Mouse (Mus musculus): Measurements from ENCODE around the gene Ccdc78. TPM values are rescaled to one million over a fixed set of nuclear protein-coding genes. Genes with fewer than 3 reads are reported as not detected.
A peak's percentile ranks its signal among the peaks of the same experiment; 100 is the strongest.
"Not testable (repeated sequence)": the region's sequence is repeated elsewhere in the genome, so short reads cannot be mapped to it uniquely, and the experiment has no call there.

Gene Ccdc78
- 0.09 TPM in 1 of 2 replicates, not detected in the other for polyA plus RNA-seq (2014; fragmentation: Nextera tagmentation; extraction: Ambion mirVana)

GRCm38 (mm10) chr17:25786280-25786679, at the start of gene Ccdc78:
Ccdc78 (plus strand) TSS chr17:25786580.
- H3K4me1 ChIP-seq (ENCODE audit: control insufficient read depth in 2 of 2, insufficient read depth in 2 of 2, low read length in 2 of 2) = peaks cover 11 to 28% of the 10 kb centered on the region in 2 experiments
- H3K4me3 ChIP-seq (ENCODE audit: control insufficient read depth in 1 of 2, insufficient read depth in 1 of 2, low read depth in 1 of 2, low read length in 2 of 2) = peak within 1 kb of the TSS; percentile 60 to 92
- H3K27me3 ChIP-seq (ENCODE audit: control insufficient read depth, insufficient read depth, low read length) = no peaks in the 10 kb centered on the region
- H3K4me2 ChIP-seq (ENCODE audit: low read length) = peak within 1 kb of the TSS; percentile 86
- H3K36me3 ChIP-seq (ENCODE audit: control insufficient read depth, insufficient read depth, low read length) = peaks cover 59% of the 10 kb centered on the region
- peak within 1 kb of the TSS; percentile 83 for H3K9ac ChIP-seq (ENCODE audit: low read length)
- peak within 1 kb of the TSS; percentile 78 to 96 for H3K27ac ChIP-seq (replicated peaks in 1 of 2; ENCODE audit: control insufficient read depth in 1 of 2, insufficient read depth in 1 of 2, low read depth in 2 of 2, low read length in 2 of 2)
- no peak for ATAC-seq (ENCODE audit: insufficient number of reproducible peaks, insufficient read depth, low FRiP score, low read depth)
- H3K9me3 ChIP-seq (ENCODE audit: control insufficient read depth, low read length) = no peaks in the 10 kb centered on the region
- 79% methylated on average over 3 of the region's 3 CpGs for WGBS

DNA sequence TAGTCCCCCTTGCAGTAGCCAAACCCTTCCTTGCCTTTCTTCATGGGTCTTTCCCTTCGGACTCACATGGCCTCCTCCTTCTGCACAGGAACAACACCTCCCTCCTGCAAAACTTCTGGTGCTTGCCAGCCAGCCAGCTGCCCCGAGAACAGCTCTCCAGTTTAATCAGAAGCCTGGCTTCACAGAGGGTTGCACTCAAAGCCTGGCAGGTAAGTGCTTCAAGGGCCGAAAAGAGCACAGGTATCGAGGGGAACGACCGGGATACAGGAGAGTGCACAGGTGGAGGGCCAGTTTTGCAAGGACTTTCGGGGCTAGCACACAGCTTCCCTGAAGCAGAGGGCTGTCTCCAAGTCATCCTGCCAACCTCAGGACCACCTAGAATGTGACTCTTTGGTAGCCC, 47.5 kb upstream of the Ccdc78 start:
- H3K9ac ChIP-seq (ENCODE audit: low read length) = no peak overlapping the region
- H3K9me3 ChIP-seq (ENCODE audit: control insufficient read depth, low read length) = no peaks in the 10 kb centered on the region
- H3K27ac ChIP-seq (replicated peaks in 1 of 2; ENCODE audit: control insufficient read depth in 1 of 2, insufficient read depth in 1 of 2, low read depth in 2 of 2, low read length in 2 of 2) = no peak overlapping the region
- WGBS = 60% methylated on average over 7 of the region's 7 CpGs
- no peak overlapping the region for H3K4me2 ChIP-seq (ENCODE audit: low read length)
- H3K27me3 ChIP-seq (ENCODE audit: control insufficient read depth, insufficient read depth, low read length) = no peaks in the 10 kb centered on the region; the same call in 1 of the 2 replicates
- no peak for ATAC-seq (ENCODE audit: insufficient number of reproducible peaks, insufficient read depth, low FRiP score, low read depth)
- H3K4me3 ChIP-seq (ENCODE audit: control insufficient read depth in 1 of 2, insufficient read depth in 1 of 2, low read depth in 1 of 2, low read length in 2 of 2) = no peak overlapping the region
- no peaks in the 10 kb centered on the region for H3K4me1 ChIP-seq (ENCODE audit: control insufficient read depth in 2 of 2, insufficient read depth in 2 of 2, low read length in 2 of 2)
- H3K36me3 ChIP-seq (ENCODE audit: control insufficient read depth, insufficient read depth, low read length) = no peaks in the 10 kb centered on the region

DNA sequence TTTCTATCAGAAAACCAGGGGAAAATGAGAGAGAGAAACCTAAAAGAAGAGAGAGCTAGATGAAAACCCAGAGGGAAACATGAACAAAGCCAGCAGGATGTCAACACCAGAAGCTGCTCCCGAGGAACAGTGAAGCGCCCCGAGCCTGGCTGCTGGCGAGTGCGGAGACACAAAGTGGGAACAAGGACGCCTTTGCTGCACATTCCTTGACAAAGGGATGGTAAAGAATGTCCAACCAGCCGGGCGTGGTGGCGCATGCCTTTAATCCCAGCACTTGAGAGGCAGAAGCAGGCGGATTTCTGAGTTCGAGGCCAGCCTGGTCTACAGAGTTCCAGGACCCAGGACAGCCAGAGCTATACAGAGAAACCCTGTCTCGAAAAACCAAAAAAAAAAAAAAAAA, 44.9 kb upstream of the Ccdc78 start:
- not testable (repeated sequence) for H3K27ac ChIP-seq (replicated peaks in 1 of 2; ENCODE audit: control insufficient read depth in 1 of 2, insufficient read depth in 1 of 2, low read depth in 2 of 2, low read length in 2 of 2); ATAC-seq (ENCODE audit: insufficient number of reproducible peaks, insufficient read depth, low FRiP score, low read depth); H3K4me1 ChIP-seq (ENCODE audit: control insufficient read depth in 2 of 2, insufficient read depth in 2 of 2, low read length in 2 of 2); H3K4me2 ChIP-seq (ENCODE audit: low read length); H3K27me3 ChIP-seq (ENCODE audit: control insufficient read depth, insufficient read depth, low read length); H3K36me3 ChIP-seq (ENCODE audit: control insufficient read depth, insufficient read depth, low read length); H3K9ac ChIP-seq (ENCODE audit: low read length); H3K9me3 ChIP-seq (ENCODE audit: control insufficient read depth, low read length); H3K4me3 ChIP-seq (ENCODE audit: control insufficient read depth in 1 of 2, insufficient read depth in 1 of 2, low read depth in 1 of 2, low read length in 2 of 2)
- WGBS = 62% methylated on average over 12 of the region's 12 CpGs

- ATAC-seq (ENCODE audit: insufficient number of reproducible peaks, insufficient read depth, low FRiP score, low read depth) = no peak
- Histone ChIP-seq H3K4me2 (ENCODE audit: low read length) (no peak overlapping the region), H3K4me3 (ENCODE audit: control insufficient read depth in 1 of 2, insufficient read depth in 1 of 2, low read depth in 1 of 2, low read length in 2 of 2) (no peak overlapping the region), H3K36me3 (ENCODE audit: control insufficient read depth, insufficient read depth, low read length) (no peaks in the 10 kb centered on the region), H3K27me3 (ENCODE audit: control insufficient read depth, insufficient read depth, low read length) (no peaks in the 10 kb centered on the region; the same call in none of the 2 replicates), H3K9ac (ENCODE audit: low read length) (no peak overlapping the region), H3K9me3 (ENCODE audit: control insufficient read depth, low read length) (no peaks in the 10 kb centered on the region), H3K27ac (replicated peaks in 1 of 2; ENCODE audit: control insufficient read depth in 1 of 2, insufficient read depth in 1 of 2, low read depth in 2 of 2, low read length in 2 of 2) (no peak overlapping the region), H3K4me1 (ENCODE audit: control insufficient read depth in 2 of 2, insufficient read depth in 2 of 2, low read length in 2 of 2) (no peaks in the 10 kb centered on the region)
- 83% methylated on average over 9 of the region's 9 CpGs for WGBS
Observed at GRCm38 (mm10) chr17:25743831-25744230, 42.5 kb upstream of the Ccdc78 start.

- Histone ChIP-seq H3K4me2 (ENCODE audit: low read length) (no peak overlapping the region), H3K4me1 (ENCODE audit: control insufficient read depth in 2 of 2, insufficient read depth in 2 of 2, low read length in 2 of 2) (no peaks in the 10 kb centered on the region), H3K27me3 (ENCODE audit: control insufficient read depth, insufficient read depth, low read length) (no peaks in the 10 kb centered on the region; the same call in none of the 2 replicates), H3K4me3 (ENCODE audit: control insufficient read depth in 1 of 2, insufficient read depth in 1 of 2, low read depth in 1 of 2, low read length in 2 of 2) (no peak overlapping the region), H3K9ac (ENCODE audit: low read length) (no peak overlapping the region), H3K9me3 (ENCODE audit: control insufficient read depth, low read length) (no peaks in the 10 kb centered on the region), H3K36me3 (ENCODE audit: control insufficient read depth, insufficient read depth, low read length) (no peaks in the 10 kb centered on the region), H3K27ac (replicated peaks in 1 of 2; ENCODE audit: control insufficient read depth in 1 of 2, insufficient read depth in 1 of 2, low read depth in 2 of 2, low read length in 2 of 2) (no peak overlapping the region)
- no peak for ATAC-seq (ENCODE audit: insufficient number of reproducible peaks, insufficient read depth, low FRiP score, low read depth)
- WGBS = 74% methylated on average over 10 of the region's 10 CpGs
Observed at GRCm38 (mm10) chr17:25744311-25744710, 42.1 kb upstream of the Ccdc78 start.

- Histone ChIP-seq H3K4me3 (ENCODE audit: control insufficient read depth in 1 of 2, insufficient read depth in 1 of 2, low read depth in 1 of 2, low read length in 2 of 2) (no peak overlapping the region), H3K27ac (replicated peaks in 1 of 2; ENCODE audit: control insufficient read depth in 1 of 2, insufficient read depth in 1 of 2, low read depth in 2 of 2, low read length in 2 of 2) (no peak overlapping the region), H3K9ac (ENCODE audit: low read length) (no peak overlapping the region), H3K4me2 (ENCODE audit: low read length) (no peak overlapping the region), H3K36me3 (ENCODE audit: control insufficient read depth, insufficient read depth, low read length) (no peaks in the 10 kb centered on the region), H3K4me1 (ENCODE audit: control insufficient read depth in 2 of 2, insufficient read depth in 2 of 2, low read length in 2 of 2) (peaks cover 6 to 7% of the 10 kb centered on the region in 2 experiments; a peak in 3 of 4 replicates), H3K9me3 (ENCODE audit: control insufficient read depth, low read length) (no peaks in the 10 kb centered on the region), H3K27me3 (ENCODE audit: control insufficient read depth, insufficient read depth, low read length) (no peaks in the 10 kb centered on the region; the same call in 1 of the 2 replicates)
- ATAC-seq (ENCODE audit: insufficient number of reproducible peaks, insufficient read depth, low FRiP score, low read depth) = no peak
- WGBS = 89% methylated on average over 4 of the region's 4 CpGs
Observed at GRCm38 (mm10) chr17:25748238-25748637, 38.1 kb upstream of the Ccdc78 start.

- Histone ChIP-seq H3K27me3 (ENCODE audit: control insufficient read depth, insufficient read depth, low read length) (no peaks in the 10 kb centered on the region; the same call in 1 of the 2 replicates), H3K9ac (ENCODE audit: low read length) (no peak overlapping the region), H3K9me3 (ENCODE audit: control insufficient read depth, low read length) (no peaks in the 10 kb centered on the region), H3K4me3 (ENCODE audit: control insufficient read depth in 1 of 2, insufficient read depth in 1 of 2, low read depth in 1 of 2, low read length in 2 of 2) (no peak overlapping the region), H3K36me3 (ENCODE audit: control insufficient read depth, insufficient read depth, low read length) (no peaks in the 10 kb centered on the region), H3K4me2 (ENCODE audit: low read length) (no peak overlapping the region), H3K4me1 (ENCODE audit: control insufficient read depth in 2 of 2, insufficient read depth in 2 of 2, low read length in 2 of 2) (peaks cover 6 to 7% of the 10 kb centered on the region in 2 experiments; a peak in 3 of 4 replicates), H3K27ac (replicated peaks in 1 of 2; ENCODE audit: control insufficient read depth in 1 of 2, insufficient read depth in 1 of 2, low read depth in 2 of 2, low read length in 2 of 2) (no peak overlapping the region)
- WGBS = 77% methylated on average over 6 of the region's 6 CpGs
- ATAC-seq (ENCODE audit: insufficient number of reproducible peaks, insufficient read depth, low FRiP score, low read depth) = no peak
Observed at GRCm38 (mm10) chr17:25749314-25749713, 37.1 kb upstream of the Ccdc78 start.

- no peak for ATAC-seq (ENCODE audit: insufficient number of reproducible peaks, insufficient read depth, low FRiP score, low read depth)
- H3K4me3 ChIP-seq (ENCODE audit: control insufficient read depth in 1 of 2, insufficient read depth in 1 of 2, low read depth in 1 of 2, low read length in 2 of 2) = no peak overlapping the region
- 17% methylated on average over 5 of the region's 5 CpGs for WGBS
- no peak overlapping the region for H3K9ac ChIP-seq (ENCODE audit: low read length)
- H3K4me2 ChIP-seq (ENCODE audit: low read length) = no peak overlapping the region
- H3K27me3 ChIP-seq (ENCODE audit: control insufficient read depth, insufficient read depth, low read length) = no peaks in the 10 kb centered on the region
- no peaks in the 10 kb centered on the region for H3K36me3 ChIP-seq (ENCODE audit: control insufficient read depth, insufficient read depth, low read length)
- no peaks in the 10 kb centered on the region for H3K9me3 ChIP-seq (ENCODE audit: control insufficient read depth, low read length)
- no peak overlapping the region for H3K27ac ChIP-seq (replicated peaks in 1 of 2; ENCODE audit: control insufficient read depth in 1 of 2, insufficient read depth in 1 of 2, low read depth in 2 of 2, low read length in 2 of 2)
- H3K4me1 ChIP-seq (ENCODE audit: control insufficient read depth in 2 of 2, insufficient read depth in 2 of 2, low read length in 2 of 2) = peaks cover 7 to 8% of the 10 kb centered on the region in 2 experiments; a peak in 3 of 4 replicates
Observed at GRCm38 (mm10) chr17:25751446-25751845, 34.9 kb upstream of the Ccdc78 start.
